Mouse (Mus musculus): ENCODE results near the gene Specc1l. TPM values are rescaled to one million over a fixed set of nuclear protein-coding genes. Genes with fewer than 3 reads are reported as not detected.
"Not testable (repeated sequence)": the region's sequence is repeated elsewhere in the genome, so short reads cannot be mapped to it uniquely, and the experiment has no call there.

Gene Specc1l
- polyA plus RNA-seq, 1 experiment, result 23.1 TPM

DNA sequence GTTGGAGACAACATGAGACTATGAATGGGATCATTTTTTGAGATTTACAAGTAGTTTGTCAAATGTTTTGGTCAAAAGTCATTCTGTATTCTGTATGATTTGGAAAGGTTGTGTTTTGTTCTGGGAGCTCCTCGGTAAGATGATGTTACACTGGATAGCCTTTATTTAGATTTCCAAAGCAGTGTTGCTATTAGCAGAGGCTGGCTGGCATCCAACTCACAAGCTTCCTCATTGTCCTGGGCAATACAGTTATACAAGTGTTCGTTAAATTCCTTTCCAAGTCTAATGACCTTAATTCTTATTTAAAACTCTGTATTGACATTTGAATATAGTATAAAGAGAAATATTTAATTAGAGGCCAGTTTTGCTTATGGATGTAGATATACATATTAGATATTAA is 133.4 kb downstream of the Specc1l start:
- no peak overlapping the region for H3K27ac ChIP-seq (ENCODE audit: insufficient read depth, low read length)
- H3K4me3 ChIP-seq (ENCODE audit: insufficient read depth, low read length), result no peak overlapping the region
- no peaks in the 10 kb centered on the region for H3K4me1 ChIP-seq (ENCODE audit: control insufficient read depth, insufficient read depth, low read length)
- no peak for TF ChIP-seq POLR2A (IDR thresholded peaks at IDR 0.05; ENCODE audit: extremely low read depth, insufficient read depth, low read length)
- no peak for TF ChIP-seq CTCF (IDR thresholded peaks at IDR 0.05; ENCODE audit: extremely low read depth, insufficient read depth, low read length)

DNA sequence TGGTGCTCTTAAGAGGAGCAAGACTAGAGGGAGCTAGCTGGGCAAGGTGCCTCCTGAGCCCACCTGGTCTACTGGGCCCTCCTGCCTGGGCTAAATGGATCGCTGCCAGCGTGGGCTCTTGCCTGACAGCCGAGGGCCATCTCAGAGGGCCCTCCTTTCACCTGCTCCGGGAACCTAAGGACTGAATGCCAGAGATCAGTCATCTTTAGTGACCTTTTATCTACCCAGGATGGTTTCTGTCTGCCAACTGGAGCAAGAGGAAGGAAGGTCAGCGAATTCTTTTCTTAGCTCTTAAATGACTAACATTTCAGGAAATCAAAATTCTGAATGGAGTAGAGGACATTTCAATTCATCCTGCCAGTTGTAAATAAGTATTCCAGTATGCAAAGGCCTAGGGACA is 138.7 kb downstream of the Specc1l start:
- Histone ChIP-seq H3K27ac (ENCODE audit: insufficient read depth, low read length) (no peak overlapping the region), H3K4me1 (ENCODE audit: control insufficient read depth, insufficient read depth, low read length) (no peaks in the 10 kb centered on the region), H3K4me3 (ENCODE audit: insufficient read depth, low read length) (no peak overlapping the region)
- no peak for TF ChIP-seq CTCF (IDR thresholded peaks at IDR 0.05; ENCODE audit: extremely low read depth, insufficient read depth, low read length)
- no peak for TF ChIP-seq POLR2A (IDR thresholded peaks at IDR 0.05; ENCODE audit: extremely low read depth, insufficient read depth, low read length)

DNA sequence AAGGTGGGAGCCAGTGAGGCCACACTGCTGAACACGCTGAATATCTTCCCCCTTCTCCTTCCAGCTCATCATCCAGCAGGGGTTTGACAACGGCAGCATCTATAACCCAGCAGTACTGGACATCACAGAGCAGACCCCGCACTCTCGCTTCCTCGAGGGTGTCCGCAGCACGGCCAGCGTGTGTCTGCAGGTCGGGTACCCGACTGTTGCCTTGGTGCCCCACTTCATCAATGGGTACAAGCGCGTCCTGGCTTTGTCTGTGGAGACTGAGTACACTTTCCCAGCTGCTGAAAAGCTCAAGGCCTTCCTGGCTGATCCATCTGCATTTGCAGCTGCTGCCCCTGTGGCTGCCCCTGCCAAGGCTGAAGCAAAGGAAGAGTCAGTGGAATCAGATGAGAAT is 140.7 kb downstream of the Specc1l start:
- no peak for TF ChIP-seq POLR2A (IDR thresholded peaks at IDR 0.05; ENCODE audit: extremely low read depth, insufficient read depth, low read length)
- no peak for TF ChIP-seq CTCF (IDR thresholded peaks at IDR 0.05; ENCODE audit: extremely low read depth, insufficient read depth, low read length)
- Histone ChIP-seq H3K4me3 (ENCODE audit: insufficient read depth, low read length) (no peak overlapping the region), H3K27ac (ENCODE audit: insufficient read depth, low read length) (no peak overlapping the region), H3K4me1 (ENCODE audit: control insufficient read depth, insufficient read depth, low read length) (no peaks in the 10 kb centered on the region)

DNA sequence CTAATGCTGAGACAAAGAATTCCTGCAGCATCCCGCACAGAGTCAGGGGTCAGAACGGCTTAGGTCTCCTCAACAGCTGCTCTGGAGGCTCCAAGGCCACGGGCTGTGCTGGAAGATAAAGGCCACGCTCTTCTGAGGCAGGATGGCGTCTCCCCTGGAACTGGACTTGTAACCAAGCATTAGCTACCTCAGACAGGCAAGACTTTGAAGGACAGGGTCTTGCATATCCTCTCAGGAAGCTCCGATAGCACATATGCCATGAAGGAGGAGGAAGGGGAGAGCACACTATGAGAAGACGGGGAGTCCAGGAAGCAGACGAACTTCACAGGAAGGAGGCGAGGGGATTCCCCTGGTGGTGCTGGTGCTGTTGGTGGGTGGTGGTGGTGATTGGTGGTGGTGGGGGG is 142.0 kb downstream of the Specc1l start:
- not testable (repeated sequence) for H3K27ac ChIP-seq (ENCODE audit: insufficient read depth, low read length); H3K4me1 ChIP-seq (ENCODE audit: control insufficient read depth, insufficient read depth, low read length); H3K4me3 ChIP-seq (ENCODE audit: insufficient read depth, low read length)

DNA sequence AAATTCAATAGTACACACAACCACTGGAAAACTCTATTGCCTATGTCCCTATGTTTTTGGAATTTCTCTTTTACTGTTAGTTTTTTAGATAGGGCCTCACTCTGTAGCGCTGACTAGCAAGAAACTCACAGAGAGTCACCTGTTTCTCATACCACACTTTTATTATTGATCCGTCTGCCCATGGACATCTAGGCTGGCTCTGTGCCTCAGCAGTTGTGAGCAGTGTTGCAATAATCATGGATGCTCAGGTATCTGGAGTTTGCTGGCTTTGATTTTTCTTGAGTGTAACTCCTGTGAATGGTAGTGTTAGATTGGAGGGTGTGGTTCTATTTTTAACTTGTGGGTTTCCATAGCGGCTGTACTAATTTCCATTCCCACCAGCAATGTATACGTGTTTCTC is 143.5 kb downstream of the Specc1l start:
- no peak for TF ChIP-seq POLR2A (IDR thresholded peaks at IDR 0.05; ENCODE audit: extremely low read depth, insufficient read depth, low read length)
- no peak for TF ChIP-seq CTCF (IDR thresholded peaks at IDR 0.05; ENCODE audit: extremely low read depth, insufficient read depth, low read length)
- no peak overlapping the region for H3K4me3 ChIP-seq (ENCODE audit: insufficient read depth, low read length)
- H3K4me1 ChIP-seq (ENCODE audit: control insufficient read depth, insufficient read depth, low read length), result no peaks in the 10 kb centered on the region
- H3K27ac ChIP-seq (ENCODE audit: insufficient read depth, low read length), result no peak overlapping the region

Other genes with a start within 250 kb of the Specc1l start
- 82.8 and 85.2 TPM in 2 replicates for gene Gnaz, start 244.9 kb upstream of the Specc1l start, polyA plus RNA-seq (2012; rRNA removed)
- 0.17 and 0.21 TPM in 2 replicates for gene Rsph14, start 179.5 kb upstream of the Specc1l start, polyA plus RNA-seq (2012; rRNA removed)
- 40.8 and 40.9 TPM in 2 replicates for gene Rab36, start 175.0 kb upstream of the Specc1l start, polyA plus RNA-seq (2012; rRNA removed)
- gene Bcr, start 151.5 kb upstream of the Specc1l start, polyA plus RNA-seq (2012; rRNA removed), result 67.3 and 78.1 TPM in 2 replicates
- 2.8 and 37.2 TPM in 2 replicates for gene Adora2a, start 104.8 kb downstream of the Specc1l start, polyA plus RNA-seq (2012; rRNA removed)
- 0.31 TPM in 1 of 2 replicates, not detected in the other for gene Upb1, start 189.0 kb downstream of the Specc1l start, polyA plus RNA-seq (2012; rRNA removed)

Measured in cortical plate, adult 2 months (tissue).